Mouse (Mus musculus): ENCODE measurements around the gene Vps53. TPM values are rescaled to one million over a fixed set of nuclear protein-coding genes. Genes with fewer than 3 reads are reported as not detected.

Vps53 gene
- polyA plus RNA-seq, 1 experiment from 2014 or later = 35.1 TPM

GRCm38 (mm10) chr11:76052496-76052895 is 127.0 kb downstream of the Vps53 start:
- Histone ChIP-seq H3K9me3 (replicated peaks; ENCODE audit: control insufficient read depth, low read length) (no peaks in the 10 kb centered on the region), H3K4me1 (ENCODE audit: control insufficient read depth, insufficient read depth, low read length) (no peaks in the 10 kb centered on the region), H3K9ac (ENCODE audit: low read length) (no peak overlapping the region), H3K4me2 (ENCODE audit: low read depth, low read length) (no peak overlapping the region), H3K36me3 (ENCODE audit: control insufficient read depth, insufficient read depth) (no peaks in the 10 kb centered on the region), H3K27me3 (ENCODE audit: control insufficient read depth, insufficient read depth, low read length) (no peaks in the 10 kb centered on the region), H3K4me3 (ENCODE audit: low read length) (no peak overlapping the region), H3K27ac (ENCODE audit: low read length) (no peak overlapping the region)
- no peak for ATAC-seq (replicated peaks; ENCODE audit: extremely low read depth, insufficient read depth, low FRiP score)
- WGBS = 84% methylated on average over 5 of the region's 5 CpGs

- Histone ChIP-seq H3K9me3 (replicated peaks; ENCODE audit: control insufficient read depth, low read length) (no peaks in the 10 kb centered on the region), H3K9ac (ENCODE audit: low read length) (no peak overlapping the region), H3K27me3 (ENCODE audit: control insufficient read depth, insufficient read depth, low read length) (no peaks in the 10 kb centered on the region), H3K36me3 (ENCODE audit: control insufficient read depth, insufficient read depth) (peaks cover 5% of the 10 kb centered on the region; the same call in 1 of the 2 replicates), H3K27ac (ENCODE audit: low read length) (no peak overlapping the region), H3K4me1 (ENCODE audit: control insufficient read depth, insufficient read depth, low read length) (no peaks in the 10 kb centered on the region), H3K4me3 (ENCODE audit: low read length) (no peak overlapping the region), H3K4me2 (ENCODE audit: low read depth, low read length) (no peak overlapping the region)
- 72% methylated on average over 5 of the region's 5 CpGs for WGBS
- ATAC-seq (replicated peaks; ENCODE audit: extremely low read depth, insufficient read depth, low FRiP score) = no peak
These were observed 128.4 kb downstream of the Vps53 start for GRCm38 (mm10) chr11:76050967-76051512.

- H3K4me1 ChIP-seq (ENCODE audit: control insufficient read depth, insufficient read depth, low read length) = no peaks in the 10 kb centered on the region
- ATAC-seq (replicated peaks; ENCODE audit: extremely low read depth, insufficient read depth, low FRiP score) = no peak
- H3K4me3 ChIP-seq (ENCODE audit: low read length) = no peak overlapping the region
- no peak overlapping the region for H3K9ac ChIP-seq (ENCODE audit: low read length)
- H3K9me3 ChIP-seq (replicated peaks; ENCODE audit: control insufficient read depth, low read length) = no peaks in the 10 kb centered on the region
- H3K27me3 ChIP-seq (ENCODE audit: control insufficient read depth, insufficient read depth, low read length) = no peaks in the 10 kb centered on the region
- 45% methylated on average over 3 of the region's 3 CpGs for WGBS
- H3K4me2 ChIP-seq (ENCODE audit: low read depth, low read length) = no peak overlapping the region
- H3K36me3 ChIP-seq (ENCODE audit: control insufficient read depth, insufficient read depth) = peaks cover 5% of the 10 kb centered on the region; the same call in 1 of the 2 replicates
- H3K27ac ChIP-seq (ENCODE audit: low read length) = no peak overlapping the region
These were observed 128.9 kb downstream of the Vps53 start for GRCm38 (mm10) chr11:76050509-76050908.

GRCm38 (mm10) chr11:76045367-76045766 is 134.1 kb downstream of the Vps53 start:
- no peaks in the 10 kb centered on the region for H3K27me3 ChIP-seq (ENCODE audit: control insufficient read depth, insufficient read depth, low read length)
- peaks cover 5% of the 10 kb centered on the region; the same call in 1 of the 2 replicates for H3K36me3 ChIP-seq (ENCODE audit: control insufficient read depth, insufficient read depth)
- no peak for ATAC-seq (replicated peaks; ENCODE audit: extremely low read depth, insufficient read depth, low FRiP score)
- H3K9ac ChIP-seq (ENCODE audit: low read length) = no peak overlapping the region
- H3K9me3 ChIP-seq (replicated peaks; ENCODE audit: control insufficient read depth, low read length) = no peaks in the 10 kb centered on the region
- H3K4me1 ChIP-seq (ENCODE audit: control insufficient read depth, insufficient read depth, low read length) = peaks cover 10% of the 10 kb centered on the region
- H3K4me2 ChIP-seq (ENCODE audit: low read depth, low read length) = no peak overlapping the region
- WGBS = 69% methylated on average over 6 of the region's 6 CpGs
- no peak overlapping the region for H3K4me3 ChIP-seq (ENCODE audit: low read length)
- H3K27ac ChIP-seq (ENCODE audit: low read length) = no peak overlapping the region

- Histone ChIP-seq H3K36me3 (ENCODE audit: control insufficient read depth, insufficient read depth) (peaks cover 5% of the 10 kb centered on the region; the same call in 1 of the 2 replicates), H3K9ac (ENCODE audit: low read length) (no peak overlapping the region), H3K27me3 (ENCODE audit: control insufficient read depth, insufficient read depth, low read length) (no peaks in the 10 kb centered on the region), H3K27ac (ENCODE audit: low read length) (no peak overlapping the region), H3K9me3 (replicated peaks; ENCODE audit: control insufficient read depth, low read length) (no peaks in the 10 kb centered on the region), H3K4me1 (ENCODE audit: control insufficient read depth, insufficient read depth, low read length) (peaks cover 10% of the 10 kb centered on the region), H3K4me2 (ENCODE audit: low read depth, low read length) (no peak overlapping the region), H3K4me3 (ENCODE audit: low read length) (no peak overlapping the region)
- WGBS = 80% methylated on average over 6 of the region's 6 CpGs
- ATAC-seq (replicated peaks; ENCODE audit: extremely low read depth, insufficient read depth, low FRiP score) = no peak
These were observed 135.0 kb downstream of the Vps53 start for GRCm38 (mm10) chr11:76044468-76044867.

GRCm38 (mm10) chr11:76042882-76043281 is 136.6 kb downstream of the Vps53 start:
- H3K4me3 ChIP-seq (ENCODE audit: low read length) = no peak overlapping the region
- peaks cover 10% of the 10 kb centered on the region for H3K4me1 ChIP-seq (ENCODE audit: control insufficient read depth, insufficient read depth, low read length)
- H3K9ac ChIP-seq (ENCODE audit: low read length) = no peak overlapping the region
- WGBS = 14% methylated on average over 5 of the region's 5 CpGs
- peaks cover 5% of the 10 kb centered on the region; the same call in 1 of the 2 replicates for H3K36me3 ChIP-seq (ENCODE audit: control insufficient read depth, insufficient read depth)
- peak overlapping the region; percentile 58; the same call in 1 of the 2 replicates for H3K27ac ChIP-seq (ENCODE audit: low read length)
- peak; percentile 72 for ATAC-seq (replicated peaks; ENCODE audit: extremely low read depth, insufficient read depth, low FRiP score)
- H3K9me3 ChIP-seq (replicated peaks; ENCODE audit: control insufficient read depth, low read length) = no peaks in the 10 kb centered on the region
- peak overlapping the region; percentile 24; the same call in 1 of the 2 replicates for H3K4me2 ChIP-seq (ENCODE audit: low read depth, low read length)
- H3K27me3 ChIP-seq (ENCODE audit: control insufficient read depth, insufficient read depth, low read length) = no peaks in the 10 kb centered on the region

- Histone ChIP-seq H3K9me3 (replicated peaks; ENCODE audit: control insufficient read depth, low read length) (no peaks in the 10 kb centered on the region), H3K36me3 (ENCODE audit: control insufficient read depth, insufficient read depth) (peaks cover 5% of the 10 kb centered on the region; the same call in 1 of the 2 replicates), H3K27ac (ENCODE audit: low read length) (peak overlapping the region; percentile 40), H3K4me1 (ENCODE audit: control insufficient read depth, insufficient read depth, low read length) (peaks cover 10% of the 10 kb centered on the region), H3K4me2 (ENCODE audit: low read depth, low read length) (no peak overlapping the region), H3K9ac (ENCODE audit: low read length) (no peak overlapping the region), H3K27me3 (ENCODE audit: control insufficient read depth, insufficient read depth, low read length) (no peaks in the 10 kb centered on the region), H3K4me3 (ENCODE audit: low read length) (no peak overlapping the region)
- 47% methylated on average over 10 of the region's 10 CpGs for WGBS
- peak; percentile 38; the same call in 1 of the 2 replicates for ATAC-seq (replicated peaks; ENCODE audit: extremely low read depth, insufficient read depth, low FRiP score)
These were observed 137.3 kb downstream of the Vps53 start for GRCm38 (mm10) chr11:76042041-76042638.

GRCm38 (mm10) chr11:76040761-76041376 is 138.6 kb downstream of the Vps53 start:
- no peaks in the 10 kb centered on the region for H3K27me3 ChIP-seq (ENCODE audit: control insufficient read depth, insufficient read depth, low read length)
- ATAC-seq (replicated peaks; ENCODE audit: extremely low read depth, insufficient read depth, low FRiP score) = no peak
- peaks cover 10% of the 10 kb centered on the region for H3K4me1 ChIP-seq (ENCODE audit: control insufficient read depth, insufficient read depth, low read length)

GRCm38 (mm10) chr11:76040106-76040505 is 139.3 kb downstream of the Vps53 start:
- Histone ChIP-seq H3K4me3 (ENCODE audit: low read length) (no peak overlapping the region), H3K27ac (ENCODE audit: low read length) (no peak overlapping the region), H3K4me1 (ENCODE audit: control insufficient read depth, insufficient read depth, low read length) (peaks cover 10% of the 10 kb centered on the region), H3K9me3 (replicated peaks; ENCODE audit: control insufficient read depth, low read length) (no peaks in the 10 kb centered on the region), H3K36me3 (ENCODE audit: control insufficient read depth, insufficient read depth) (no peaks in the 10 kb centered on the region), H3K4me2 (ENCODE audit: low read depth, low read length) (no peak overlapping the region), H3K9ac (ENCODE audit: low read length) (no peak overlapping the region), H3K27me3 (ENCODE audit: control insufficient read depth, insufficient read depth, low read length) (no peaks in the 10 kb centered on the region)
- ATAC-seq (replicated peaks; ENCODE audit: extremely low read depth, insufficient read depth, low FRiP score) = no peak
- WGBS = 84% methylated on average over 8 of the region's 8 CpGs

More at GRCm38 (mm10) chr11:76040761-76041376, 138.6 kb downstream of the Vps53 start:
- Histone ChIP-seq H3K27ac (ENCODE audit: low read length) (no peak overlapping the region), H3K4me2 (ENCODE audit: low read depth, low read length) (no peak overlapping the region), H3K4me3 (ENCODE audit: low read length) (no peak overlapping the region), H3K9ac (ENCODE audit: low read length) (no peak overlapping the region), H3K9me3 (replicated peaks; ENCODE audit: control insufficient read depth, low read length) (no peaks in the 10 kb centered on the region), H3K36me3 (ENCODE audit: control insufficient read depth, insufficient read depth) (no peaks in the 10 kb centered on the region; the same call in 1 of the 2 replicates)
- WGBS = 78% methylated on average over 4 of the region's 4 CpGs

Measured in heart, embryonic 16.5 days (tissue).